Mouse (Mus musculus) forelimb bud, embryonic 11.5 days (tissue): Measurements from ENCODE around the gene Spink4.

Source experiments
- DNase-seq: peaks from one replicate; pipeline ENCODE4 v3.0.0-alpha.2; 2012; ENCODE audit warnings: low read depth, low spot score

Spink4 gene

GRCm38 (mm10) chr4:40919785-40920184 lies at the start of gene Spink4:
Spink4 (plus strand) TSS chr4:40920052.
- no peak for DNase-seq

DNA sequence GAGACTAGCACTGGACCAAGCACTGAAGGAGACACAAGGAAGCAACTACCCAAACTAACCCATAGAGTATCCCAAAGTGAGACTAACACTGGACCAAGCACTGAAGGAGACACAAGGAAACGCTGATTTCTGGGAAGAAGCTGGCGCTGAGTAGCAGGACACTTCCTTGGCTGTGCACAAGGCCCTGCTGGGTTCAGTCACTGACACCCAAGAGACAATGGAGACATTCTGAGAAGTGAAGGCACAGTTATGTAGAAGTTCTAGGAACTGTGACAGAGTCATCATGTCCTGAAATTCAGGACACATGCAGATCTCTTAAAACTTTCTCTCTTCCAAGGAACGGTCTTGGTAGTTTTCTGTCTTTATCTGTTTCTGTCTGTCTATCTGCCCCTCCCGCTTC lies 49.6 kb upstream of the Spink4 start:
- no peak for DNase-seq

DNA sequence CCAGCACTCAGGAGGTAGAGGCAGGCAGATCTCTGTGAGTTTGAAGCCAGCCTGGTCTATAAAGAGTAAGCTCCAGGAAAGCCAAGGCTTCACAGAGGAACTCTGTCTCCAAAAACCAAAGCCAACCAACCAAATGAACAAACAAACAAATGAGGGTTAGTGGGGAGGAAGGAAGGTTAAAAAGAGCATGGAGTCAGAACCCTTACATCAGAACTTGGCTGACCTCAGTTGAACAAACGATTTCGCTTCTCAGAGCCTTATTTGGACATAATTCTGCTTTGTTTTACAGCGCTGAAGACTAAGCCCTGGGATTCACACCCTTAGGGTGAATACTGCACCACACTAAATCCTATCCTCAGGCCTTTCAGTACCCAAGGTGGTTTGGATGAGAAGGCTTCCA lies 47.7 kb upstream of the Spink4 start:
- no peak for DNase-seq

DNA sequence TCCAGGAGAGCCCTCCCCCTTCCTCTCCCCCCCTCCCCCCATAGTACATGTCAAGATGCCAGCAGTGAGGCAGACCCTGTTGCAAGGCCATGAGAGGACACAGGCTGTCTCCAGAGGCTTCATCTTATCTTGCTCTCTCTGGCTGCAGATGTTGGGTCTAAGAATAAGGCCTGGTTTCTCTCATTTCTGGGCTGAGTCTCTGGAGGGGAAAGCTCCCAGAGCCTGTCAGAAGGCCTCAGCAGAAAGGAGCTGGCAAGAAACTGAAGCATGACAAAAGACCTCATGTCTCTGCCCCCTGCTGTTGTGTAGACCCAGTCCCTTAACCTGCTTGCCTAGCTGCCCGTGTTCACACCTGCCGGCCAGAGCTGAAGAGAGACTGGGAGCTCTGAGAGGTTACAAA lies 46.5 kb upstream of the Spink4 start:
- DNase-seq, result no peak

- DNase-seq, result no peak
Measured at GRCm38 (mm10) chr4:40874151-40874600, 45.7 kb upstream of the Spink4 start.

GRCm38 (mm10) chr4:40874794-40875552 lies 44.9 kb upstream of the Spink4 start:
- no peak for DNase-seq

DNA sequence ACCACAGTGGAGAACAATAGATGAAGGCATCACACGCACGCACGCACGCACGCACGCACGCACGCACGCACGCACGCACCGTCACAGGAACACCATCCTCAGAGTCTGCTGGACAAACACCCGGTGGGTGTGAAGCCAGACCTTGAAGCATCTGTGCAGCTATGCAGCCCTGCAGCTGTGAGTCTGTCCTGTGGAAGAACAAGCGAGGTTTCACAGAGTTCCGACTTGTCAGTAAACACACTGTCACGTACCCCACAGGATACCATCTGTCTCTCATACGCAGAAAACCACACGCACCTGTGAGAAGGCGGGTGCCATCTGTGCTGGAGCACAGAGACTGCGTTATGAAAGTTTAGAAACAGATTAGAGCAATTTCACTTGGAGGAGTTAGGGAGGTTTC lies 44.0 kb upstream of the Spink4 start:
- DNase-seq, result no peak

- DNase-seq, result peak; percentile 52
Measured at GRCm38 (mm10) chr4:40876814-40877371, 43.0 kb upstream of the Spink4 start.

- no peak for DNase-seq
Measured at GRCm38 (mm10) chr4:40877528-40877927, 42.3 kb upstream of the Spink4 start.

DNA sequence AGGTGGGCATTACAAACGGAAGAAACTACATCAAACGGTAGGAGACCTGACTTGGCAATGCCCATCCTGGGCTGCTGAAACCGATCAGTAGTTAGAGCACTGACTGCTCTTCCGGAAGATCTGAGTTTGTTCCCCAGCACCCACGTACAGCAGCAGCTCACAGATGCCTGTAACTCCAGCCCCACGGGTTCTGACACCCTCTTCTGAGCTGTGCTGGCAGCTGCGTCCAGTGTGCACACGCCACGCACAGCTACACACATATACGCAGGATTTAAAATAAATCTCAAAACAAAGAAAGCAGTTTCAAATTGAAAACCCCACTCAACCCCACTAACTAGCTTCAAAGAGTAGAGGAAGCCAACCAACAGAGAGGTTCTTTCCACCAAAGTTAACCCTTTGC lies 36.7 kb upstream of the Spink4 start:
- DNase-seq, result no peak

DNA sequence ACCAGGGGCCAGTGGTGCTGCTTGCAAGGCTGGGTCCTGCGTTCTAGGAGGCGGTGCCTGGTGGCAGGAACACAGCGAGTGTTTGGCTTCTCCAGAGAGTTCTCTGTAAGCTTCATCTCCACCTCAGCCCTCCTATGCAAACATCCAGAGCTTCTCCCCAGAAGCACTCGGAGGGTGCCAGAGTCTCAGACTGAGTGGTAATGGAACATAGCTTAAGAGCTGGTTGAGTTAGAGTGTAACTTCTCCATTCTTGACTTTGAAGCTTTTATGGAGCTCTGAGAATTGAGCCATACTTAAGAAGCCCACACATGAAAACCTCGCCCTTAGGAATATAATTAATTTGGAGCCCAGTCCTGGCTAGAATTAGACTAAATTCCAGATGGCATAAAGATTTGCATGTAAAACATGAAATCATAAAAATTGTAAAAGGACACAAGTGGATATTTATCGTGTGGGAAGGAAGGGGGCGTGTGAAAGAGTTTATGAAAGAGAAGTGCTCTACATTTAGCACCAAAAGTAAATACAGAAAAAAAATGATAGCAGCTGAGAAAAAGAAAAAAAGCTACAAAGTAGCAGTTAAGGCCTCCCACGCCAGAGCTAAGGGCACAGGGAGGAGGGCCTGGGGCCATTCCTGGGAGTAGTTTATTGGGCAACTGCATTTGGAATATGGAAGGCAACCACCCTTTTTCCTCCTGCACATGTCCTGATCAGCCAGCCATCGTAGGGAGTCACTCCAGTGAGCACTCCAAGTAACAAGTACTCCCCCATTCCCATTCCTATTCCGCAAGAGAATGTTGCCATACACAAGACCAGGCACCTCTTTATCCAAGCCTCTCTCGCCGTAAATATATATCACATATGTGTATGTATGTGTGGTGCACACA lies 35.3 kb upstream of the Spink4 start:
- no peak for DNase-seq

DNA sequence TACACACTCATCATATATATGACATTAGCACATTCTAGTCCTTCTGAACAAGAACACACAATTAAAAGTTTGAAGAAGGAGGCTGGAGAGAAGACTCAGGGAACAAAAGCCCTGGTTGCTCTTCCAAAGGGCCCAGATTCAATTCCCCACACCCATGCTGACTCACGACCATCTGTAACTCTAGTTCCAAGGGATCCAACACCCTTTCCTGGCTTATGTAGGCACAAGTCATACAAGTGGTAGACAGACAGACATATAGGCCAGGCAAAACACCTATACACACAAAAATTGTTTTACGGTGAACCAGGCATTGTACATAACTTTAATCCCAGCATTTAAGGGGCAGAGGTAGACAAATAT lies 34.7 kb upstream of the Spink4 start:
- no peak for DNase-seq

DNA sequence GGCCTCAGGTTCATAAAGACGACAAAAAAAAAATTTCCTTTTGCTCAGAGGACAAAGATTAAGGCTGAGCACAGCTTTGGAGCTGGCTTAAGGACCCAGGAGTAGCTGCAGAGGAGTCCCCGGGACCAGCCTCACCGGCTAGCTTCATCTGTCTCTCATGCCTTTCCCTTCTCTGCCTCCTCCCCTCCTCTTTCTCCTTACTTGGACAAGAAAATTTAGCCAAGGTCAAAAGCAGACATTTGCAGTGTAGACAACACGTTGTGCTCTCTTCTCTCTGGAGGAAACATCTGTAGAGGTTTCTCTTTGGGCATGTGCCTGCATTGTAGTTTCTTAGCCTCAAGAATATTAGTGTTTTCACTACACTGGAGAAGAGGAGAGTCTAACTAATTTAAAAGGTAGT lies 34.0 kb upstream of the Spink4 start:
- no peak for DNase-seq

DNA sequence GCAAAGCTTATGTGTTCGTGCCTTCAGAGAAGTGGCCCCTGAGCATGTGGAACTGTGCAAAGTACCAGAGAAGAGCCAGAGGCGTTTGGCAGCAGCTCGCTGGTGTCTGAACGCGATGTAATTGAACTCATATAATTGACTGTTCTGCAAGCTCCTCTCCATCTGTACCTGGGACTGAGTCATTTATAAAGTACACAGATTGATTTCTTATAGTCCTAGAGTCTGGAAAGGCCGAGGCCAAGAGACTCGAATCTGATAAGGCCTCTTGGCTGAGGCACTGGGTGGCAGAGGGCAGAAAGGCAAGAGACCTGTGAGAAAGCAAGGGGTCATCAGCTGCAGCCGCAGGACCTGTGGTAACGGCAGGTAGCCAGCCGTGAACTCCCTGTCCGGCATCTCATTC lies 31.0 kb upstream of the Spink4 start:
- DNase-seq, result no peak

DNA sequence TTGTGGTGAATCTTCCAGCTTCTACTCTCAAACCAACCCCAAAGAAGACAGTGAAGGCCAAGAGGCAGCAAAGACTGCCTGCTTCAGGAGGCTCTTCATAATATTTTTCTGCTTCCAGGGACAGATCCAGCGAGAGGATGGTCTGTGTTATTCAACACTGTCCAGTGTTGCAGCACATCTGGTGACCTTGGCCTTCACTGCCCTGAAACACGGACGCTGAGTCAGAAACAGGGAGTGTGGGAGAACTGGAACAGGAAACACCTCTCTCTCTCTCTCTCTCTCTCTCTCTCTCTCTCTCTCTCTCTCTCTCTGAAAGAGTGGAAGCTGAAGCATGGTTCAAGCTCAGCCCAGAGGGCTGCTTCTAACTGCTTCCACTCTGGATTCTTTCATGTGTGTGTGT lies 30.6 kb upstream of the Spink4 start:
- no peak for DNase-seq

DNA sequence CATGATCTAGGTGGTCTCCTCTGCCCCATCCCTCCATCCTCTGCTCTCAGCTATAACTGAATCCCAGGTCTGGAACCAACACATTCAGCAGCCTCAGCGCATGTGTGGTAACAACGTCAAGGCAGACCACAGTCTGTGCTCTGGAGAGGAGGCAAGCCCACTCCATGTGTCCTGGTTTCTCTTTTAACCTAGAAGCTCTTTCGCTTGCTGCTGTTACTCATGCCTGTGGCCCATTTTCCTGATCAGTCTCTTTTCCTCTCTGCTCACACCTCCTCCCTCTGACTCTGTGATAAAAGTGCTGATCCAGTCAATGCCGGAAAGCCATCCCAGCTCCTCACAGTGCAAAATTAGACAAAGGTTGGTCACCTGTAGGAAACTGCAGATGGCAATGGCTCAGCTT lies 29.9 kb upstream of the Spink4 start:
- DNase-seq, result no peak

GRCm38 (mm10) chr4:40891206-40891605 lies 28.6 kb upstream of the Spink4 start:
- no peak for DNase-seq

DNA sequence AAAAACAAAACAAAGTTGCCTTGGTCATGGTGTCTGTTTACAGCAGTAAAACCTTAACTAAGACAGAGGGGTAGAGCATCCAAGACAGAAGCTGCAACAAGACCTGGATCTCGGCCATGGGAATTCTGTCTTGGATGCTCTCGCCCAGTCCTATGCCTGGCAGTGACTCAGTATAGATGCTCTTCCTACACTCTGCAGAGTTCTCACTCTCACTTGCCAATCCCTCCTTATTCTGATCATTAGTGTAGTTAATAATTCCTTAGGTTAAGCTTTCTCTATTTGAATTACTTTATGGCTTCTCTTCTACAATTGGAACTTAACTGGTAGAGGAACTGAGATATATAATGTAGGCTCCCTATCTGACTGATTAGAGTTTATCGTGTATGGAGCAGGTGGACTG lies 24.7 kb upstream of the Spink4 start:
- no peak for DNase-seq

GRCm38 (mm10) chr4:40895646-40896045 lies 24.2 kb upstream of the Spink4 start:
- DNase-seq, result no peak

- no peak for DNase-seq
Measured at GRCm38 (mm10) chr4:40898476-40899044, 21.3 kb upstream of the Spink4 start.

- no peak for DNase-seq
Measured at GRCm38 (mm10) chr4:40899264-40899663, 20.6 kb upstream of the Spink4 start.

DNA sequence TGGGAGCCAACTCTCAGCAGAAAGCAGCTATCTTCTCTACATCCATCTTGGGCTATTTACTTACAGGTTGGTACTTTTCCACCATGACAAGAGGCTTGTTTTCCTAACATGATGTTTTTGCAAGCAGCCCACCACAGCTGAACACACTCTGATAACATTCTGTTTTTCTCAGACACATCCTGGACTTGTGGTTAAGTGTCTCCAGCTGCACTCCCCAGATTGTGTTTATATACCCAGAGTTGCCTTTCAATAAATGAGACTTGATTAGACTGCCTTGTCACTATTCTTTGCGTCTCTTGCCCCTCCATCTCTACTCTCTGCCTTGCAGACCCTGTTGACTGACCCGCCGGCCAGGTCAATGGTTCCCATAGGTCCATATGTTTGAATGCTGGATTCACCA lies 19.8 kb upstream of the Spink4 start:
- no peak for DNase-seq
